Mouse (Mus musculus): Measurements from ENCODE around the gene Dnttip1. TPM values are rescaled to one million over a fixed set of nuclear protein-coding genes. Genes with fewer than 3 reads are reported as not detected.

Dnttip1 gene
- total and polyA plus RNA-seq, 3 experiments = 14.0 to 29.7 (median 17.6) TPM

- H3K4me2 ChIP-seq (ENCODE audit: insufficient read depth, low read depth, poor library complexity, severe bottlenecking) = no peak overlapping the region
- TF ChIP-seq RAD21 (IDR thresholded peaks at IDR 0.05; ENCODE audit: low read depth, low read length) = no peak
- no peak for TF ChIP-seq NRF1 (IDR thresholded peaks at IDR 0.05; ENCODE audit: low read depth, low read length)
- no peak for TF ChIP-seq ZMIZ1 (IDR thresholded peaks at IDR 0.05; ENCODE audit: low read depth, low read length)
- TF ChIP-seq HCFC1 (IDR thresholded peaks at IDR 0.05; ENCODE audit: low read depth, low read length) = no peak
- no peak for TF ChIP-seq EP300 (IDR thresholded peaks at IDR 0.05; ENCODE audit: low read length)
- no peak for TF ChIP-seq ELF1 (IDR thresholded peaks at IDR 0.05; ENCODE audit: low read depth, low read length)
- no peak for TF ChIP-seq MYC (IDR thresholded peaks at IDR 0.05; ENCODE audit: low read depth, low read length)
- no peak for TF ChIP-seq KAT2A (IDR thresholded peaks at IDR 0.05; ENCODE audit: insufficient replicate concordance, low read length)
- peaks cover 27 to 56% of the 10 kb centered on the region in 2 experiments for H3K36me3 ChIP-seq (replicated peaks in 1 of 2; ENCODE audit: control insufficient read depth in 1 of 2, insufficient read depth in 1 of 2, low read length in 1 of 2)
- no peak overlapping the region for H3K9ac ChIP-seq (ENCODE audit: insufficient read depth, low read depth)
- peaks cover 6 to 19% of the 10 kb centered on the region in 2 experiments; a peak in 3 of 4 replicates for H3K4me1 ChIP-seq (ENCODE audit: control insufficient read depth in 1 of 2, insufficient read depth in 2 of 2)
- in situ Hi-C loops (cut with MboI; ENCODE audit: low pct_ligation_motif_present, low pct_unique_long_range_greater_than_20kb, low sequenced_read_pairs) = loop anchor here (25.0 kb wide), 1 partner anchor 336 kb away; the partner anchor contains the start of genes Matn4 and Rbpjl
- H3K79me2 ChIP-seq (replicated peaks; ENCODE audit: control insufficient read depth, extremely low read depth, insufficient read depth, poor library complexity, severe bottlenecking) = peaks cover 9% of the 10 kb centered on the region
- H3K27me3 ChIP-seq (replicated peaks) = peaks cover 24% of the 10 kb centered on the region
- no peak for DNase-seq (ENCODE audit: extremely low read depth)
- dilution Hi-C loops (cut with MboI; ENCODE audit: extremely low pct_ligation_motif_present, extremely low pct_unique_long_range_greater_than_20kb, low sequenced_read_pairs) = no loop called here
- H3K27ac ChIP-seq (ENCODE audit: insufficient read depth, low read depth) = no peak overlapping the region
- no peaks in the 10 kb centered on the region for H3K9me3 ChIP-seq (replicated peaks; ENCODE audit: low read length)
- no peak overlapping the region for H3K4me3 ChIP-seq (replicated peaks in 1 of 3; ENCODE audit: low read depth in 2 of 3, low read length in 2 of 3, poor library complexity in 1 of 3)
Measured at GRCm38 (mm10) chr2:164748191-164748590, 2.4 kb downstream of the Dnttip1 start.

- no peak for TF ChIP-seq NELFE (IDR thresholded peaks at IDR 0.05; ENCODE audit: low read depth, low read length)
- TF ChIP-seq PAX5 (IDR thresholded peaks at IDR 0.05; ENCODE audit: low read length) = no peak
- TF ChIP-seq POLR2A (IDR thresholded peaks at IDR 0.05; ENCODE audit: low read depth, low read length) = no peak
- no peak for TF ChIP-seq SIN3A (IDR thresholded peaks at IDR 0.05; ENCODE audit: low read length)
- no peak for TF ChIP-seq TBP (conservative IDR thresholded peaks at IDR 0.05; ENCODE audit: low read depth, low read length)
- no peak for TF ChIP-seq ZC3H11A (IDR thresholded peaks at IDR 0.05; ENCODE audit: low read depth, low read length)
- no peak for TF ChIP-seq CHD1 (IDR thresholded peaks at IDR 0.05; ENCODE audit: low read depth, low read length)
- TF ChIP-seq UBTF (IDR thresholded peaks at IDR 0.05; ENCODE audit: low read depth, low read length) = no peak
- no peak for TF ChIP-seq ZKSCAN1 (IDR thresholded peaks at IDR 0.05; ENCODE audit: borderline replicate concordance, low read depth, low read length)
- TF ChIP-seq MXI1 (IDR thresholded peaks at IDR 0.05; ENCODE audit: low read depth, low read length) = no peak
- TF ChIP-seq MEF2A (IDR thresholded peaks at IDR 0.05; ENCODE audit: borderline replicate concordance, low read depth, low read length) = no peak
- no peak for TF ChIP-seq ZMIZ1 (IDR thresholded peaks at IDR 0.05; ENCODE audit: low read depth, low read length)
- TF ChIP-seq NRF1 (IDR thresholded peaks at IDR 0.05; ENCODE audit: low read depth, low read length) = no peak
- no peak for TF ChIP-seq TCF12 (IDR thresholded peaks at IDR 0.05; ENCODE audit: low read depth, low read length)
- no peak for TF ChIP-seq RAD21 (IDR thresholded peaks at IDR 0.05; ENCODE audit: low read depth, low read length)
- Histone ChIP-seq H3K9ac (ENCODE audit: insufficient read depth, low read depth) (no peak overlapping the region), H3K9me3 (replicated peaks; ENCODE audit: low read length) (no peaks in the 10 kb centered on the region), H3K36me3 (replicated peaks in 1 of 2; ENCODE audit: control insufficient read depth in 1 of 2, insufficient read depth in 1 of 2, low read length in 1 of 2) (peaks cover 33 to 64% of the 10 kb centered on the region in 2 experiments), H3K4me1 (ENCODE audit: control insufficient read depth in 1 of 2, insufficient read depth in 2 of 2) (peaks cover 6 to 19% of the 10 kb centered on the region in 2 experiments; a peak in 3 of 4 replicates), H3K27me3 (replicated peaks) (peaks cover 16% of the 10 kb centered on the region), H3K79me2 (replicated peaks; ENCODE audit: control insufficient read depth, extremely low read depth, insufficient read depth, poor library complexity, severe bottlenecking) (peaks cover 9% of the 10 kb centered on the region), H3K4me3 (replicated peaks in 1 of 3; ENCODE audit: low read depth in 2 of 3, low read length in 2 of 3, poor library complexity in 1 of 3) (no peak overlapping the region), H3K27ac (ENCODE audit: insufficient read depth, low read depth) (no peak overlapping the region), H3K4me2 (ENCODE audit: insufficient read depth, low read depth, poor library complexity, severe bottlenecking) (no peak overlapping the region)
- DNase-seq (ENCODE audit: extremely low read depth) = no peak
- in situ Hi-C loops (cut with MboI; ENCODE audit: low pct_ligation_motif_present, low pct_unique_long_range_greater_than_20kb, low sequenced_read_pairs) = loop anchor here (25.0 kb wide), 1 partner anchor 337 kb away; the partner anchor contains the start of genes Matn4 and Rbpjl
- dilution Hi-C loops (cut with MboI; ENCODE audit: extremely low pct_ligation_motif_present, extremely low pct_unique_long_range_greater_than_20kb, low sequenced_read_pairs) = no loop called here
Measured at GRCm38 (mm10) chr2:164748991-164749390, 3.2 kb downstream of the Dnttip1 start.
